Mouse (Mus musculus) kidney, adult 9 months (tissue): ENCODE results near the gene Pml.
A peak's percentile ranks its signal among the peaks of the same experiment; 100 is the strongest.

Experiments used
- DNase-seq: peaks from one replicate; pipeline ENCODE4 v3.0.0; 2022

Gene Pml

GRCm38 (mm10) chr9:58201091-58201842, 48.3 kb downstream of the Pml start:
- no peak for DNase-seq

GRCm38 (mm10) chr9:58200270-58201090, 49.1 kb downstream of the Pml start:
- no peak for DNase-seq

- no peak for DNase-seq
These were observed 50.0 kb downstream of the Pml start for GRCm38 (mm10) chr9:58199381-58200269.

GRCm38 (mm10) chr9:58198801-58199371, 50.7 kb downstream of the Pml start:
- DNase-seq, result no peak

- peak; percentile 55 for DNase-seq
These were observed 51.5 kb downstream of the Pml start for GRCm38 (mm10) chr9:58197781-58198701.

GRCm38 (mm10) chr9:58196610-58197567, 52.7 kb downstream of the Pml start:
- no peak for DNase-seq

- no peak for DNase-seq
These were observed 53.4 kb downstream of the Pml start for GRCm38 (mm10) chr9:58196141-58196540.

GRCm38 (mm10) chr9:58195671-58196070, 53.9 kb downstream of the Pml start:
- DNase-seq, result no peak

GRCm38 (mm10) chr9:58194222-58194621, 55.4 kb downstream of the Pml start:
- DNase-seq, result no peak

GRCm38 (mm10) chr9:58184456-58184855, 65.1 kb downstream of the Pml start:
- DNase-seq, result no peak

- no peak for DNase-seq
These were observed 70.2 kb downstream of the Pml start for GRCm38 (mm10) chr9:58179390-58179789.

GRCm38 (mm10) chr9:58177165-58177564, 72.4 kb downstream of the Pml start:
- no peak for DNase-seq

- no peak for DNase-seq
These were observed 73.7 kb downstream of the Pml start for GRCm38 (mm10) chr9:58175745-58176487.

GRCm38 (mm10) chr9:58174818-58175251, 74.8 kb downstream of the Pml start:
- no peak for DNase-seq

- DNase-seq, result no peak
These were observed 76.7 kb downstream of the Pml start for GRCm38 (mm10) chr9:58172863-58173262.

GRCm38 (mm10) chr9:58169426-58169825, 80.2 kb downstream of the Pml start:
- no peak for DNase-seq

GRCm38 (mm10) chr9:58168880-58169279, 80.7 kb downstream of the Pml start:
- DNase-seq, result no peak
